Mouse (Mus musculus) ES-E14 (cell line): ENCODE measurements around the gene Sacm1l.

ENCODE experiments used
- CHD2 ChIP-seq: IDR thresholded peaks from 2 replicates; pipeline ENCODE4 v1.6.1; 2014; ENCODE audit warnings: mild to moderate bottlenecking, low read depth, low read length, inconsistent platforms
- HCFC1 ChIP-seq: IDR thresholded peaks from 2 replicates; pipeline ENCODE4 v1.6.1; 2012; ENCODE audit warnings: low read length, inconsistent platforms, borderline replicate concordance; ENCODE audit not compliant: insufficient read depth
- ZNF384 ChIP-seq: IDR thresholded peaks from 2 replicates; pipeline ENCODE4 v1.6.1; 2012; ENCODE audit warnings: low read depth, low read length, inconsistent platforms

- TF ChIP-seq HCFC1 (no peak), ZNF384 (no peak), CHD2 (no peak)
Measured at GRCm38 (mm10) chr9:123528926-123529295, 648 bp upstream of the Sacm1l start.
